Mouse (Mus musculus) testis, adult 2 months (tissue): ENCODE results near the gene Trim14.
"Not testable (repeated sequence)": the region's sequence is repeated elsewhere in the genome, so short reads cannot be mapped to it uniquely, and the experiment has no call there.

ENCODE experiments used
- CTCF ChIP-seq: fragments of 200-500 bp; IDR thresholded peaks from 2 replicates; pipeline ENCODE4 v1.5.1; 2012; ENCODE audit warnings: low read depth, mild to moderate bottlenecking, inconsistent platforms, low read length, moderate library complexity; ENCODE audit not compliant: control insufficient read depth, insufficient read depth, insufficient replicate concordance
- POLR2A ChIP-seq: fragments of 200-500 bp; IDR thresholded peaks from 2 replicates; pipeline ENCODE4 v1.6.1; 2012; ENCODE audit warnings: low read depth, mild to moderate bottlenecking, inconsistent platforms, low read length, moderate library complexity; ENCODE audit not compliant: control insufficient read depth

GRCm38 (mm10) chr4:46578796-46579346, 42.9 kb upstream of the Trim14 start:
- not testable (repeated sequence) for TF ChIP-seq POLR2A, CTCF
